Mouse (Mus musculus): ENCODE measurements around the gene Dnajc11. TPM values are rescaled to one million over a fixed set of nuclear protein-coding genes. Genes with fewer than 3 reads are reported as not detected.

Gene Dnajc11
- total RNA-seq, 2 experiments from 2014 or later, result 78.1 to 88.9 TPM

DNA sequence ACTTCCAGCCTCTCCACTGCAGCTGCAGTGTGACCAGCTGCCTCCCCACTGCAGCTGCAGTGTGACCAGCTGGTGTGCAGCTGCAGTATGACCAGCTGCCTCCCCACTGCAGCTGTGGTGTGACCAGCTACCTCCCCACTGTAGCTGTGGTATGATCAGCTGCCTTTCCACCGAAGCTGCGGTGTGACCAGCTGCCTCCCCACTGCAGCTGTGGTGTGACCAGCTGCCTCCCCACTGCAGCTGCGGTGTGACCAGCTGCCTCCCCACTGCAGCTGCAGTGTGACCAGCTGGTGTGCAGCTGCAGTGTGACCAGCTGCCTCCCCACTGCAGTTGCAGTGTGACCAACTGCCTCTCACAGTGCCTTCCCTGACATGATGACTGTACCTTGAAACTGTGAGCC, 11.4 kb upstream of the Dnajc11 start:
- DNase-seq (ENCODE audit: low spot score in 2 of 2), result no peak

DNA sequence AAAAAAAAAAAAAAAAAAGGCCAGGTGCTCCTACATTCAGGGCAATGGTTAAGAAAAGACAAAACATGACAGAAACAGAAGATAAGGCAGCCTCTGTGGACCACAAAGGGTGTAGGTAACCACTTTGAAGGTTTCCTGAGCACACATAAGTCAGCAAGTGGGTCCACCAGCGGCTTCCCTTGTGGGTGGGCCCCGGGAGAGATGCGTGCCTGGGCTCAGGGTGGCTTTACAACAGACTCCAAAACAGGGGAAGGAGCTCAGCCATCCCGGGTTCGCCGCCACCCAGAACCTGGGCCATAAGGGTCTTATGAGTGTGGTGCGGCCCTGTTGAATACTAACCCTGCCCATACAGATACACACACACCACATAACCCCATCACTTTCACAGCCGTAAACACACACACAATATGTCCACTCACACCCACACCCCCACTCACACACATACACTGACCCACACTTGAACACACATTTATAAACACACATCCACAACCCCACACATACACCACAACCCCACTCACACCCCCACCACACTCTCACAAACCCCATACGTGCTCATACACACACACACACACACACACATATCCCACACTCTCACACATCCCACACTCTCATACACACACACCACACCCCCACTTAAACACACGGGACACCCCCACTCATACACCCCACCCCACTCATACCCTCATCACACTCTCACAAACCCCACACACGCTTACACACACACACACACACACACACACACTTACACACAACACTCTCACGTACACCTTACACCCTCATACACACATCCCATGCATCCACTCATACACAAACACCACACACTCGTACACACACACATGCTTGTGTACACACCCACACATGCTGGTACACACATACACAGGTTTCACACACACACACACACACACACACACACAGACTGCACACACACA, 651 bp upstream of the Dnajc11 start:
- DNase-seq (ENCODE audit: low spot score in 2 of 2), result no peak

DNA sequence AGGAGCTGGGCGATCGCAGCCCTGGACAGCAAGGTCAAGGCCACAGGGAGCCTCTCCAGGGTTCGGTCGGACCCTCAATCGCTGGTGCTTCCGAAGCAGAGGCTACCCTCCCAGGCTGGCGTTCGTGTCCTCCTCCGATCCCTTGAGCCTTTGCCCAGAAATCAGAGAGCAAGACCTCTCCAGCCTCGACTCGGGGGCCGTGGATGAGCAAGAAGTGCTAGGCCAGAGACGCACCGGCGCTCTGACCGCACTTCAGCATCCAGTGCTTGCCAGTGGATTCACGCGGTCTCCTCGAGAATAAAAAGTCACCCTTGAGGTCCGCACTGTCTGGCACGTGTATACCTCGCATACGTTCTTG, 703 bp downstream of the Dnajc11 start:
- DNase-seq (ENCODE audit: low spot score in 2 of 2), result peak in 1 of 2 experiments; percentile 26

DNA sequence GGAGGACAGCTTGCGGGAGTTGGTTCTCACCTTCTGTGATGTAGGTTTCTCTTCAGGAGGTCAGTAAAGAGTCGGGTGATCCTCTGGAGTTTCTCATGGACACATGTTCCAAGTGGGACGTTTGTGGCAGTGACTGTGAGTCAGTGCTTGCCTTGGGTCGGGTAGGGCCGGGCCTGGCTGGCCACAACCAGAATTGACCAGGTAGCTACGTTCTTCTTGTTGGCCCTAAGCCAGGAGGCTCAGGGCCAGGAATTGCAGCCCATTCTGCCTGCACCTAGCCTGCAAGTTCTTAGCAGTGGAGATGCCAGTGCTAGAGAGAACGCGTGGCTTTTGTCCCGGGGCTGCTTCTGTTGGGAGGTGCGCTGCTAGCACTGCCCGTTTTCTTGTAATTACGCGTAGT, 4.0 kb downstream of the Dnajc11 start:
- no peak for DNase-seq (ENCODE audit: low spot score in 2 of 2)

DNA sequence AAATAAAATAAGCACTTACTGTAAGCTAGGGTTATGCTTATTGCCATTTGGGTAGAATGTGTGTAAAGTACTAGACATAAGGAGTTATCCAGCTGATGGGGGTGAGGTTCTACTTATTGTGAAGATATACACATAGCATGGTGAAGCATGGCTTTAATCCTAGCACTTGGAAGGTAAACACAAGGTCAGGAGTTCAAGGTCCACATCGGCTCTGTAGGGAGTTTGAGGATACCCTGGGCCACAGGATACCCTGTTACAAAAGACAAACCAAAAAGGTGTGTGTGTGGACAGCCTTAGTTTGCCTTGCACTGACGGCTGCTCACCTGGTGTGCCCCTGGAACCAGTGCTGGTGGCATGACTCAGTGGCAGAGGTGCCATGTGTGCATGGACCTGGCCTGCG, 4.6 kb downstream of the Dnajc11 start:
- no peak for DNase-seq (ENCODE audit: low spot score in 2 of 2)

DNA sequence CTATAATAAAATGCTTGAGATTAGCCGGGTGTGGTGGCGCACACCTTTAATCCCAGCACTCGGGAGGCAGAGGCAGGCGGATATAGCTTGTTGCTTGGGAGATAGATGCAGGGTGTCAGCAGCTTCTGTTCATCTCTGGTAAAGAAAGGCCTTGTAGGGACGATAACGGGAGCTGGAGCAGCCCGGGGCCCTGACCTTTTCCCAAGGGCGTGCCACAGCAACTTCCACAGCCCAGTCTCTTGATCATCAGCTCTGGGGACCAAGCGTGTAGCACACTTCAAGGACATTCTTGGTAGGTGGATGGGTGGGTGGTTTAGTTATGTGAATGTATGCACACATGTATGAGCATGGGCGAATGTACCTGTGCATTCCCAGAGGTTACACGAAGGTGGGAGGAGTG, 12.7 kb downstream of the Dnajc11 start:
- peak in 1 of 2 experiments; percentile 33 for DNase-seq (ENCODE audit: low spot score in 2 of 2)

DNA sequence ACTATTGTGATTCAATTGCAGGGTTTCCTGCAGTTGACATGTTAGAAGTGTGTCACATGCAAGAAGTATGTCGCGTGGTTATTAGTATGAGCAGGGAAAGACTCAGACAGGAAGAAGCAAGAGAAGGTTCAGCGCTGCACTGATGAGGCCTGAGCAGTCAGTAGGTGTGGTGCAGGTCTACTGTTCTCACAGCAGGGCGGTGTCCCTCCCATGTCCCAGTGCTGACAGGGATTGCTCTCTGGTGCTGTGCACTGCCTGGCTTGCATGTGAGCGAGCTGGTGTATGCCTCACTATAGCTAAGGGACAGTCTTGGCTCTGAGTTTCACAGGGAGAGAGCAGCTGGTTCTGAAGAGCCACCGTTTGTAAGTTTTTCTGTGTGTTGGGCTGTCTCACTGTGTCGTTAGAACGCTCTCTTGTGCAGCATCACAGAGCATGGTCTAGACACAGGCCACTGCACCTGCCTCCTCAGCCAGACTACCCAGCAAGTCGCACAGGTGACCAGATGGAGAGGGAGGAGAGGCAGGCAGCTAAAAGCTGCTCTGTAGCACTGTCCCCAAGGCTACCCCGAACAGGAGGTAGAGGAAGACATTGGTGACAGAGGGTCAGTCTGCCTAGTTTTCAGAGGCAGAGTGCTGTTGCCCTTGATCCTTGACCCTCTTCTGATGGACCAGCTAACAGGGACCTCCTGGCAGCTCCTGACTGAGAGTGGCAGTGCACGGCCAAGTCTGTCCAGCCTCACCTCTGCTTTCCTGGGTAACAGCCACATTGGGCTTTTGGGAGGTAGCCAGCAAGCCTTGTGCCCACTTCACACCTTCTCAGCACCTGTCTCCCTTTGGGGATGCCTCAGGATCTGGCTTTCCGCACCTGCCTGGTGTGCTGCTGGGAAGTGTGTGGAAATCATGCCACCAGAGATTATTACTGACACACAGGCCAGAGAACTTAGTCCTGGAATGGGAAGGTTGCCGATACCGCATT, 15.3 kb downstream of the Dnajc11 start:
- no peak for DNase-seq (ENCODE audit: low spot score in 2 of 2)

DNA sequence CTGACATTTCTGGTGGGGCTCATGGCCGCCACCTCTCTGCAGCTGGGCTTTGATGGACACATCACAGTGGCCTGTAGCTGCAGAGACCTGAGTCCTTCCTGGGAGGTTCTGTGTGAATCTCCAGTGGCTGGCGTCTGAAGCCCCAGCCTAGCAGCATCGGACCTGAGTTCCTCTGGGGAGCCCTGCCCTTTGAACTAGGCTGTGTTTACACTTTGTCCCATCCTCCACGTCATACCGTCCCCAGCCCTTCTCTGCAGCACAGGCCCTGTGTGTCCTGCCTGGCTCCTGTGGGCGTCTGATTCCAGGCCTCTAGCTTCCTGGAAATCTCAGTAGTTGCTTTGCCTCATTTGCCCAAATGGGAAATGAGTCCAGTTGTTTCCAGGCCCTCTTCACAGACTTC, 19.7 kb downstream of the Dnajc11 start:
- DNase-seq (ENCODE audit: low spot score in 2 of 2), result no peak

DNA sequence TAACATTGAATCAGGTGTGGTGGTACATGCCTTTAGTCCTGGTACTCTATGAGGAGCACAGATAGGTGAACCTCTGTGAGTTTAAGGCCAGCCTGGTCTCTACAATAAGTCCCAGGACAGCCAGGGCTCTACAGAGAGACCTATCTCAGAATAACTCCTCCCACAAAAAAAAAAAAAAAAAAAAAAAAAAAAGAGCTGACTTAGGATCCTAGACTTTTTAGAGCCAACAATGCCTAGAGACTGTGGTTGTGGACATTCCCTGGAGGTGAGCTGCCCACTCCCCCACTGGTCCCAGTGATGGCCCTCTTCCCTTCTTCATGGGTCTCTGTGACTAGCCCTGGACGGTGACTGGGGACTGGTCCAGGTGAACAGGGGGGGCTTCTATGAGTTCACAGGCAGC, 22.3 kb downstream of the Dnajc11 start:
- DNase-seq (ENCODE audit: low spot score in 2 of 2), result no peak

DNA sequence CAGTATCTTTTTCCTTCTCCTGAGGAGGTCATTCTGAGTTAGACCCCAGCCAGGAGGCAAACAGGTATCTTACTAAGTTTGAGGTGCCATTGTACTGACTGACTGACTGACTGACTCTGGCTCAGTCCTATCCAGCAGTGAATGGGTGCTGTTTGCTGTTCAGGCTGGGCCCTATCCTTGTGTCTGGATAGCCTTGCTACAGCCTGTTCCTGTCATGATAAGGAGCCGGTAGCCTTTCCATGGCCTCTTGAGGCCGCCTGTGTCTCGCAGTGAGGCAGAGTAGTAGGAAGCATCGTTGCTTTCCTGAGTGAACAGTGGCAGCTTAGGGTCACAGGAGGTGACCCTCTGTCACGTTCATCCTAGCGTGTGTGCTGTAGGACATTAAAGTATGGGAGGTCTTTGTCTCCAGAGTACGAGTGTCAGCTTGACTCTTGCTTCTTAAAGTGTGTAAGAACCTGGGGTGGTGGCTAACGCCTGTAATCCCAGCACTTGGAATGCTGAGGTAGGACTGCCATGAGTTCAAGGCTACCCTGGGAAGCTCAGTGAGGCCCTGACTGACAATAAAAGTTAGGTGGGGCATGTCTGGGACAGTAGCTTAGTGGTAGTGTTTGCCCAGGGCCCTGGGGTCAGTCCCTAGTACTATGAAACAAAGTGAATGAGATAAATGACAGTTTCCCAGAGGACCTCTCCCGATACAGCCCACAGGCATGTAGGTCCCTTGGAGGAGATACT, 24.3 kb downstream of the Dnajc11 start:
- no peak for DNase-seq (ENCODE audit: low spot score in 2 of 2)

DNA sequence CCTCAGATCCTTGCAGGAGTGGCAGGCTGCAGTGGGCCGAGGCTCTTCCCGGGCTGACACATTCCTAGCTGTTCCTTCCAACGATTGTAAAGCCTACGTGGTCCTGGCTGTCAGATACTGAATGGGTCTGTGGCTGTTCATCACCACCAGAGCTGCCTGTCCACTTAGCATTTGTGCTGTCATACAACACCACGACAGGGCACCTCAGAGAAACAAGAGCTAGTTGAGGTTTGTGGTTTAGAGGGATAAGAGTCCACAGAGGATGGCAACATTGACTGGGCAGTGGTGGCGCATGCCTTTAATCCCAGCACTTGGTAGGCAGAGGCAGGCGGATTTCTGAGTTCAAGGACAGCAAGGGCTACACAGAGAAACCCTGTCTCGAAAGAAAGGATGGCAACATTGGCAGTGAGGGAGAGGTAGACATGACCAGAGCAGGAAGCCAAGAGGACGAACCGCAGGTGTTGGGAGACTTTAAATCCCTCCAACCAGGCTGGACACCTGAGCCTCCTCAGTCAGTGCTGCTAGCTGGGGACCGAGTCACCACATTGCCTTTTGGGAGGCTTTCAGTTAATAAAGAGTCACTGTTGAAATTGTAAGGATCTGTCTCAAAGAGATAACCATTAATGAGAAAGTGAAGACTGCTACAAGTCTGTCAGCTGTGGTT, 26.5 kb downstream of the Dnajc11 start:
- no peak for DNase-seq (ENCODE audit: low spot score in 2 of 2)

DNA sequence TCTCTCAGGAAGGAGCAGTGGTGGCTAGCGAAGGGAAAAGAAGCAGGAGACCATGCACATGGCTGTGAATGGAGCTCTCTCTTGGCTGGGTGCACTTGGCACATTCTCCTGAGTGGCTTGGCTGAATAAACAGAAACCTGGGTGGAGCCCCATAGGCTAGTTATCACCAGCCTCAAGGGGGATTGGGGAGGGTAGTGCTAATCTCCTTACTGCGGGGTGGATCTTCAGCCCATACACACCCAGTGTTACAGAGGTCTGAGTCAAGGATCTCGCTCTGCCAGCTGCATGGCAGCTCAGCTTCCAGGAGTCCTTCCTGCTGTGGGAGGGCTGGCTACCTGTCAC, 27.0 kb downstream of the Dnajc11 start:
- no peak for DNase-seq (ENCODE audit: low spot score in 2 of 2)

DNA sequence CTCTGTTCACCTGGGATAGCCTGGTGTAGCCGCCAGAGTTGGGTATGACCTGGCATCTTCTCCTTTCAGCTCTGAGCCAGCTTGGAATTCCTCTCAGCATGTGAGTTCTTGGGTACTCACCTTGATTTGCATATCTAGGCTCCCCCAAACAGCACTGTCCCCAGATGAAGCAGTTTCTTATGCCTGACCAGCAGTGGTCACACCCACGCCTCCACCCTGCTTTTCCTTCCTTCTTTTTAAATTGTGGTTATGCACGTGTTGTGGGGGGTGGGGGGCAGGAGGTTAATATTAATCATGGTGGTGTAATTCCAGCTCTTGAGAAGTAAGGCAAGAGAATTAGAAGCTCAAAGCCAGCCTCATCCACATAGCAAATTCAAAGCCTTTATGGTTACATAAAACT, 29.3 kb downstream of the Dnajc11 start:
- no peak for DNase-seq (ENCODE audit: low spot score in 2 of 2)

DNA sequence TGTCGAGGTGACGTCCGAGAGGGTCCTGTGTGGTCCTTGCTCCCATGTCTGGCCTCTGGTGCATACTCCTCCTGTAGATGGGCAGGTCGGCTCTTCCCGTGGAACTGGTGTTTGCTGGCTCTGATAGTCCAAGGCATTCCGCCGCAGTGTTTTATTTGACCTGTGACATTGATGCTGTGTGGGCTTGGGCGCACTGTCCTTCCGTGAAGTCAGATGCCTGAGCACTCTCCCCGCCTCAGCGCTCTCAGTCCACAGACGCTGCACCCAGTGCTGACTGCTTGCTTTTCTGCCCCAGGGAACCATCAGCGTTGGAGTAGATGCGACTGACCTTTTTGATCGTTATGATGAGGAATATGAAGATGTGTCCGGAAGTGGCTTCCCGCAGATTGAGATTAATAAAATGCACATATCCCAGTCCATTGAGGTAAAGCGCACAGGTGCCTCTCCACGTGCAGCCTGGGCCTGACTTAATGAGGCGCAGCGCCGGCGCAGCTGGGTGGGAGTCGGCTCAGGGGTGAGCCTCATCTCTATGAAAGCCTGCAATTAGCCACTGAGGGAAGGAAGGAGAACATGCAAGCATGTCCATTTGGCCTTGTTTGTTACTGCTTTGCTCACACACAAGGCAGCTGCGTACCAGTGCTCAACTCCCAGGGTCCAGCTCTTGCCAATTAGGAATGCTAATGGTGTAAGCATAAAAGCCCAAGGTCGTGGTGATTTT, 34.9 kb downstream of the Dnajc11 start:
- no peak for DNase-seq (ENCODE audit: low spot score in 2 of 2)

DNA sequence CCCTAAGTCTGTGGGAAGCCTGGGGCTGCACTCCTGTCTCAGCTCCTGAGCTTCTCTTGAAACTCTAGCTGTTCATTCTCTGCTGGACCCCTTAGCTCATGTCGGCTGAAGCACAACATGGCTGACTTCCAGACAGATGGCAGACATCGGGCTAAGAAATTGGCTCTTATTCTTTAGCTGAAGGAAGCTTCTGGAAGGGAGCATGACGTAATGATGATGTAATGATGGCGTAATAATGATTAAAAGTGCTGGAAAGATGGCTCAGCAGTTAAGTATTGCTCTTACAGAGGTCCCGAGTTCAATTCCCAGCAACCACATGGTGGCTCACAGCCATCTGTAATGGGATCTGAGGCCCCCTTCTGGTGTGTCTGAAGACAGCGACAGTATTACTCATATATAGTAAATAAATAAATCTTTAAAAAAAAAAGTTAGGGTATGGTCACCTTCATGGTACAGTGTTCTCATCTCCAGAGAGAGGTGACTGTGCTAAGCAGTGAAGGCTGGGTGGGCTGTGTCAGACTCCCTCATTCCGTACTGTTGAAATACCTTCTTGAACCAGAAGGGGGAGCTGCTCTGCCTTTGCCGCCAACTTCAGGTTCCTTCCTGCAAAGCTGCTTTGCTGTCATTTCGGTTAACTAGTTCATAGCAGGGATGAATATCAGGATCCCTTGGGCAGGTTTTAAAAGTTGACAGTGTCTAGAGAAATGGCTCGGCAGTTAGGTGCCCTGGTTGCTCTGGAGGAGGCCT, 38.9 kb downstream of the Dnajc11 start:
- DNase-seq (ENCODE audit: low spot score in 2 of 2), result no peak

DNA sequence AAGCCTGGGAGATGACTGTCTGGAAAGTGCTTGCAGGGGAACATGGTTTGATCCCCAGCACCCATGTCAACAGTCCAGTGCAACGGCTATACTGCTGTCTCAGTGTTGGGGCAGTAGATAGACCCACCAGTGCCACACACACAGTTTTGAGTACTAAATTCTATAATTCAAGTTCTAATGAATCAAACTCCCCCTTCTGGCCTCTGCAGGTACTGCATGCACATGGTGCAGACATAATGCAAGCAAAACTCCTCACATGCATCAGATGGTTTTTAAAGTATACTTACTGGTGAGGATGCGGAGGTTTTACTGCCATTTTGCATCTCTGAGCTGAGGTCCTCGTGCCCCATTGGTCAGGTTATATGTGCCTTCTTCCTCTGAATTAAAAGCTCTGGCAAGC, 42.0 kb downstream of the Dnajc11 start:
- no peak for DNase-seq (ENCODE audit: low spot score in 2 of 2)

DNA sequence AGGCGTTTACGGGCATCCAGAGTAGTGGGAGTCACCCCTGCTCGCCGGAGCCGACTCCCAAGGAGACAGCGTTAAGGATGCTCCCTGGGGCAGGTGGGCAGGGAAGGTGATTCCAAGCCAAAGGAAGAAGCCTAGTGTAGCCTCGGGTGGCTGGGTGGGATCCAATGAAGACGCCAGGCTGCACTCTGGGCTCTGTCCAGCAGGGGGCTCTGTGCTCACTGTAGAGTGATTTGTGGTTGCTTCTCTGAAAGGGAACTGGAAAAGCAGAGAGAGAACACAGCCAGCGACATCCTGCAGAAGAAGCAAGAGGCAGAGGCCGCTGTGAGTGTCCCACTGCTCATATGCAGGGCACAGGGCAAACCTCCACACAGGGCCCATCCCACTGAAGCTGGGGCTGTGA, 44.3 kb downstream of the Dnajc11 start:
- DNase-seq (ENCODE audit: low spot score in 2 of 2), result peak; percentile 78 to 85

DNA sequence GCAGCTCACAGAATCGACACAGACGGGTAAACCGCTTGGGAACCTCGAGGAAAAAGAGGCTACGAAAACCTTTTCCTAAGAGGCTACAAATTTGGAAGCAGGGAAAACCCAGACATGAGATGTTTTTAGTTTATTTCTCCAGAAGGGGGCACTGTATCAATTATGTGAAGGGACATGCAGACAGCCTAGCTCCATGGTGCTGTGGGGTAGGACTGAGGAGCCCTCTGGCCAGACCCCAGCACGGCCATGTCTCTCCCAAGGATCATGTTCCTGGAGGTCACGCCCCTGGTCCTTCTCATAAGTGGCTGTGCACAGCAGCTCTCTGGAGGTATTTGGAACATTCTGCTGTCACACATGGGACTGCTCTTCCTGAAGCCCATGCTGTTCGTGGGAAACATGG, 47.2 kb downstream of the Dnajc11 start:
- no peak for DNase-seq (ENCODE audit: low spot score in 2 of 2)

DNA sequence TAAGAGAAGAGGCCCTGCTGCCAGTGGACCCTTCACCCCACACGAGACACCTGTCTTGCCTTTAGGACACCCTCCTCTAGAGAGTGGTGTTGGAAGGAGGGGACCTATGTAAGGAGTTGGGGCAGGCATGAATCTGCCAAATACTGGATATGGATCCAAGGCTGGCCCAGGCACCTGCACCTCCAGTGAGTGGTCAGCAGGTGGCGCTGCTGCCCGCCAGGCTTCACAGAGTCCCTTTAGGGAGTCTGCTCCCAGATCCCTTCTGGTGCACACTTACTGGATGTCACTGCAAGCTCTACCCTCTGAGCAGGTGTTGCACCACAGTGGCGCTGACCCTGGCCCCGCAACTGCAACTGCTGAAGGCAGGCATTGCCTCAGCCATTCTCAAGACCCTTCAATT, 47.9 kb downstream of the Dnajc11 start:
- peak; percentile 84 to 86 for DNase-seq (ENCODE audit: low spot score in 2 of 2)

DNA sequence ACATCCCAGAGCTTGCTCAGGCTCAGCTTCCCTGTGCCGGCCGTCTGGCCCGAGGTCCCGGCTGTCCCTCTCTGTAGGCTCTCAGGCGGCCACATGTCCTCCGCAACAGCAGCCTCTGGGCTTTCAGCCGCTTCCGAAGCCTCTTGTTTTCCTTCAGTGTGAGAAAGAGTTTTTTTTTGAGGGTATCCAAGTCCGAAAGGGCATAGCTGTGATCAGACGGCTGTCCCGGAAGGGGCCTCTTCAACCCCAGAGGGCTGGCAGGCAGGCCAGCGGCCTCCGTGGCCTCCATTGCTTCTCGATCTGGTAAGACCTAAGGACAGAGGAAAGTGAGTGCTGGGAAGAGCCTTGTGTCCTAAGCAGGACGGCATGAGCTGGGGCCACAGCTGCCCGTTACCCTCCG, 49.6 kb downstream of the Dnajc11 start:
- DNase-seq (ENCODE audit: low spot score in 2 of 2), result no peak

All from adrenal gland, adult 18-20 months (tissue).